8 mouse cellular contexts compared by ENCODE assay signal in the genomic region with DNA sequence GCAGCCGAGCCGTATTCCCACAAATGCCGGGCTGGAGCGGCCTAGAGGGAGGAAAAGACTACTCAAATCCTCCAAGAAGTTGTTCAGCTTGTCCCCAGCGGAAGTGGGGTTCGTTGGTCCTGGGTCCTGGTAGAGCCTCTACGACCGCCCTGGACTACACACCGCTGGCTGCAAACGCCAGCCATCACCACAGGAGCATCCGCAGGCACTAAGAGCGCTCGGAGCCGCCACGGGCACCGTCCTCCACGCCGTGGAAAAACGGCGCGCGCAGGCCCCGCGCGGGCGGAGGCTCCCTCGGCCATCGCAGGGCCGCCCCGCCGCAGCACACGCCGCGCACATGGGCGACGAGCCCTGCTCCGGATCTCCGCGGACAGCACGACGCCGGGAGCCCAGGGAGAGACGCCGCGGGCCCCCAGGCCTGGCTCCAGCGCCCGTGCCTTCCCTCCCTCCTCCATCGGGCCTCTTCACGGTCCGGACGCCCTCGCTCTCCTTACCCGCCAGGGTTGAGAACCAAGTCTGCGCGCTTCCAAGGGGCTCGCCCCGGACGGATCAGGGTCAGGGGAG. TPM values are rescaled to one million over a fixed set of nuclear protein-coding genes. Genes with fewer than 3 reads are reported as not detected.
A peak's percentile ranks its signal among the peaks of the same experiment; 100 is the strongest.
DNase-seq lines count a peak whose midpoint lies in the region; ATAC-seq lines count a peak whose summit lies in the region.

No protein-coding gene starts in this region.

- under 1% methylated on average over 50 of the region's 58 CpGs for WGBS in forebrain, embryonic 16.5 days
- under 1% methylated on average over 58 of the region's 58 CpGs for WGBS in limb, embryonic 10.5 days
- WGBS in midbrain, embryonic 14.5 days = 0% methylated on average over 58 of the region's 58 CpGs

- H3K36me3 ChIP-seq in forebrain, embryonic 16.5 days (ENCODE audit: control insufficient read depth, insufficient read depth) = no peaks in the 10 kb centered on the region
- peaks cover 10% of the 10 kb centered on the region for H3K36me3 ChIP-seq in limb, embryonic 10.5 days
- H3K36me3 ChIP-seq in midbrain, embryonic 14.5 days (ENCODE audit: control insufficient read depth, insufficient read depth, low read length) = no peaks in the 10 kb centered on the region

- peak overlapping the region; percentile 75 for H3K4me2 ChIP-seq in forebrain, embryonic 16.5 days (ENCODE audit: low read length)
- peak overlapping the region; percentile 76 for H3K4me2 ChIP-seq in midbrain, embryonic 14.5 days (ENCODE audit: low read length)

- H3K27ac ChIP-seq in forebrain, embryonic 16.5 days (ENCODE audit: low read length) = peak overlapping the region; percentile 97
- H3K27ac ChIP-seq in limb, embryonic 10.5 days = peak overlapping the region; percentile 99
- H3K27ac ChIP-seq in midbrain, embryonic 14.5 days (replicated peaks; ENCODE audit: low read depth, low read length) = peak overlapping the region; percentile 98

- peak; percentile 20 to 42 for DNase-seq in left cerebral cortex, postnatal 25 days (ENCODE audit: low spot score in 2 of 2)
- DNase-seq in left cerebral cortex, postnatal 36 days (ENCODE audit: low spot score in 2 of 2) = no peak
- peak; percentile 38 for DNase-seq in adipocyte (ENCODE audit: low spot score)
- DNase-seq in limb, embryonic 10.5 days (ENCODE audit: low spot score) = no peak
- peak; percentile 71 for DNase-seq in midbrain, embryonic 14.5 days
- no peak for DNase-seq in urinary bladder, adult 2 months (ENCODE audit: low spot score)
- DNase-seq in layer of hippocampus, postnatal 25 days (ENCODE audit: extremely low spot score in 1 of 2, low spot score in 1 of 2) = no peak

- peak overlapping the region; percentile 85 for H3K4me3 ChIP-seq in forebrain, embryonic 16.5 days (replicated peaks; ENCODE audit: low read length)
- H3K4me3 ChIP-seq in limb, embryonic 10.5 days = peak overlapping the region; percentile 92
- H3K4me3 ChIP-seq in midbrain, embryonic 14.5 days (replicated peaks; ENCODE audit: low read depth, low read length) = peak overlapping the region; percentile 72

- H3K4me1 ChIP-seq in forebrain, embryonic 16.5 days (replicated peaks; ENCODE audit: control insufficient read depth, insufficient read depth, low read length) = peaks cover 13% of the 10 kb centered on the region
- peaks cover 17% of the 10 kb centered on the region for H3K4me1 ChIP-seq in limb, embryonic 10.5 days
- peaks cover 23% of the 10 kb centered on the region for H3K4me1 ChIP-seq in midbrain, embryonic 14.5 days (ENCODE audit: control insufficient read depth, insufficient read depth, low read length)

- H3K9me3 ChIP-seq in forebrain, embryonic 16.5 days (ENCODE audit: control insufficient read depth, low read length) = no peaks in the 10 kb centered on the region
- H3K9me3 ChIP-seq in limb, embryonic 10.5 days (replicated peaks) = no peaks in the 10 kb centered on the region
- no peaks in the 10 kb centered on the region for H3K9me3 ChIP-seq in midbrain, embryonic 14.5 days (ENCODE audit: control insufficient read depth, low read length)

- intact Hi-C loops in left cerebral cortex, postnatal 25 days (cut with DNase I) = loop anchor here (5.0 kb wide), 1 partner anchor 332 kb away; no protein-coding TSS in a partner anchor
- intact Hi-C loops in left cerebral cortex, postnatal 36 days (cut with DNase I) = no loop called here

- H3K9ac ChIP-seq in forebrain, embryonic 16.5 days (replicated peaks; ENCODE audit: low read depth, low read length) = peak overlapping the region; percentile 93
- H3K9ac ChIP-seq in midbrain, embryonic 14.5 days (replicated peaks; ENCODE audit: low read length) = peak overlapping the region; percentile 92

- no peaks in the 10 kb centered on the region for H3K27me3 ChIP-seq in forebrain, embryonic 16.5 days (replicated peaks; ENCODE audit: control insufficient read depth, insufficient read depth, low read length)
- no peaks in the 10 kb centered on the region for H3K27me3 ChIP-seq in limb, embryonic 10.5 days (ENCODE audit: low read depth, poor library complexity, severe bottlenecking)
- H3K27me3 ChIP-seq in midbrain, embryonic 14.5 days (ENCODE audit: control insufficient read depth, insufficient read depth, low read length) = no peaks in the 10 kb centered on the region

- ATAC-seq in forebrain, embryonic 16.5 days = peak; percentile 87
- ATAC-seq in midbrain, embryonic 14.5 days (ENCODE audit: low FRiP score, low TSS enrichment) = peak; percentile 88

RNA-seq across cellular contexts. Expression of gene Prrc2c, which starts 0.4 kb away (rescaled TPM):
- total RNA-seq in left cerebral cortex, postnatal 25 days (2021) = 100 to 1,000 TPM; 190 to 226 TPM
- total RNA-seq in left cerebral cortex, postnatal 36 days (2021) = 100 to 1,000 TPM; 174 to 236 TPM
- 123 and 134 TPM in 2 replicates for polyA plus RNA-seq in forebrain, embryonic 16.5 days (2015; fragmentation: Nextera tagmentation; extraction: Ambion mirVana)
- polyA plus RNA-seq in limb, embryonic 10.5 days (2016; fragmentation: Nextera tagmentation; extraction: Ambion mirVana) = 144 and 146 TPM in 2 replicates
- polyA plus RNA-seq in midbrain, embryonic 14.5 days (2014; fragmentation: Nextera tagmentation; extraction: Ambion mirVana) = 165 TPM in 2 replicates
- 21.9 and 40.6 TPM in 2 replicates for polyA plus RNA-seq in urinary bladder, adult 2 months (2012; rRNA removed)
- 100 to 1,000 TPM; 159 to 199 TPM for total RNA-seq in layer of hippocampus, postnatal 25 days (2021)

Comparison
In these comparisons a context has a peak if more than half of its experiments do, and no peak if none do; other contexts are left out.
1. DNase-seq: peak in left cerebral cortex, postnatal 25 days (2 of 2), adipocyte (single experiment) and midbrain, embryonic 14.5 days (single experiment); none in left cerebral cortex, postnatal 36 days (0 of 2), limb, embryonic 10.5 days (single experiment), urinary bladder, adult 2 months (single experiment) and layer of hippocampus, postnatal 25 days (0 of 2).
2. Peak in every context shown above with its lines, with median percentiles within 50 percentile points of each other: H3K27ac ChIP-seq and H3K4me3 ChIP-seq.